Mouse (Mus musculus): ENCODE results near the gene Krtcap2. TPM values are rescaled to one million over a fixed set of nuclear protein-coding genes. Genes with fewer than 3 reads are reported as not detected.

The Krtcap2 gene
- polyA plus RNA-seq, 1 experiment from 2014 or later: 333 TPM

GRCm38 (mm10) chr3:89271760-89272159 is 26.0 kb downstream of the Krtcap2 start:
- no peak overlapping the region for H3K4me2 ChIP-seq
- no peak overlapping the region for H3K4me3 ChIP-seq (replicated peaks)
- H3K27ac ChIP-seq: no peak overlapping the region
- peaks cover 38% of the 10 kb centered on the region for H3K4me1 ChIP-seq (replicated peaks)
- no peaks in the 10 kb centered on the region for H3K9me3 ChIP-seq
- ATAC-seq (ENCODE audit: insufficient number of reproducible peaks, insufficient read depth, low FRiP score, low TSS enrichment, low read depth): no peak
- WGBS: 73% methylated on average over 6 of the region's 6 CpGs
- no peaks in the 10 kb centered on the region for H3K27me3 ChIP-seq
- no peak overlapping the region for H3K9ac ChIP-seq (replicated peaks)
- peaks cover 40% of the 10 kb centered on the region for H3K36me3 ChIP-seq

GRCm38 (mm10) chr3:89276061-89276460 is 30.3 kb downstream of the Krtcap2 start:
- 92% methylated on average over 13 of the region's 13 CpGs for WGBS
- no peak overlapping the region for H3K4me3 ChIP-seq (replicated peaks)
- H3K4me2 ChIP-seq: no peak overlapping the region

GRCm38 (mm10) chr3:89277281-89278021 is 31.7 kb downstream of the Krtcap2 start:
- Histone ChIP-seq H3K4me2 (peak overlapping the region; percentile 91), H3K4me1 (replicated peaks) (peaks cover 55% of the 10 kb centered on the region), H3K9ac (replicated peaks) (peak overlapping the region; percentile 72), H3K9me3 (no peaks in the 10 kb centered on the region), H3K27me3 (peaks cover 14% of the 10 kb centered on the region), H3K36me3 (peaks cover 27% of the 10 kb centered on the region), H3K27ac (peak overlapping the region; percentile 82), H3K4me3 (replicated peaks) (peak overlapping the region; percentile 59)
- no peak for ATAC-seq (ENCODE audit: insufficient number of reproducible peaks, insufficient read depth, low FRiP score, low TSS enrichment, low read depth)
- 30% methylated on average over 14 of the region's 14 CpGs for WGBS

More at GRCm38 (mm10) chr3:89276061-89276460, 30.3 kb downstream of the Krtcap2 start:
- ATAC-seq (ENCODE audit: insufficient number of reproducible peaks, insufficient read depth, low FRiP score, low TSS enrichment, low read depth): no peak
- no peak overlapping the region for H3K9ac ChIP-seq (replicated peaks)
- H3K9me3 ChIP-seq: no peaks in the 10 kb centered on the region
- H3K27ac ChIP-seq: no peak overlapping the region
- H3K27me3 ChIP-seq: peaks cover 10% of the 10 kb centered on the region; the same call in 1 of the 2 replicates
- peaks cover 40% of the 10 kb centered on the region for H3K36me3 ChIP-seq
- peaks cover 42% of the 10 kb centered on the region for H3K4me1 ChIP-seq (replicated peaks)

GRCm38 (mm10) chr3:89278107-89278506 is 32.3 kb downstream of the Krtcap2 start:
- Histone ChIP-seq H3K4me3 (replicated peaks) (peak overlapping the region; percentile 59), H3K4me2 (peak overlapping the region; percentile 91), H3K4me1 (replicated peaks) (peaks cover 55% of the 10 kb centered on the region), H3K36me3 (peaks cover 24% of the 10 kb centered on the region), H3K27ac (peak overlapping the region; percentile 82), H3K9me3 (no peaks in the 10 kb centered on the region), H3K9ac (replicated peaks) (peak overlapping the region; percentile 72), H3K27me3 (peaks cover 14% of the 10 kb centered on the region)
- ATAC-seq (ENCODE audit: insufficient number of reproducible peaks, insufficient read depth, low FRiP score, low TSS enrichment, low read depth): no peak
- WGBS: 46% methylated on average over 7 of the region's 7 CpGs

GRCm38 (mm10) chr3:89278643-89279042 is 32.9 kb downstream of the Krtcap2 start:
- ATAC-seq (ENCODE audit: insufficient number of reproducible peaks, insufficient read depth, low FRiP score, low TSS enrichment, low read depth): no peak
- H3K9me3 ChIP-seq: no peaks in the 10 kb centered on the region
- peak overlapping the region; percentile 82 for H3K27ac ChIP-seq
- 7% methylated on average over 8 of the region's 8 CpGs for WGBS
- H3K4me2 ChIP-seq: peak overlapping the region; percentile 91
- peak overlapping the region; percentile 59 for H3K4me3 ChIP-seq (replicated peaks)
- peaks cover 14% of the 10 kb centered on the region for H3K27me3 ChIP-seq
- H3K36me3 ChIP-seq: peaks cover 20% of the 10 kb centered on the region
- H3K4me1 ChIP-seq (replicated peaks): peaks cover 55% of the 10 kb centered on the region
- peak overlapping the region; percentile 72 for H3K9ac ChIP-seq (replicated peaks)

- Histone ChIP-seq H3K4me1 (replicated peaks) (peaks cover 55% of the 10 kb centered on the region), H3K27me3 (peaks cover 14% of the 10 kb centered on the region)
These were observed 33.6 kb downstream of the Krtcap2 start for GRCm38 (mm10) chr3:89279153-89279890.

GRCm38 (mm10) chr3:89280050-89280605 is 34.4 kb downstream of the Krtcap2 start:
- peaks cover 11% of the 10 kb centered on the region for H3K36me3 ChIP-seq
- peak overlapping the region; percentile 91 for H3K4me2 ChIP-seq
- no peaks in the 10 kb centered on the region for H3K9me3 ChIP-seq
- H3K27ac ChIP-seq: peak overlapping the region; percentile 82
- ATAC-seq (ENCODE audit: insufficient number of reproducible peaks, insufficient read depth, low FRiP score, low TSS enrichment, low read depth): no peak
- peaks cover 59% of the 10 kb centered on the region for H3K4me1 ChIP-seq (replicated peaks)
- peaks cover 18% of the 10 kb centered on the region for H3K27me3 ChIP-seq
- WGBS: under 1% methylated on average over 29 of the region's 29 CpGs
- H3K9ac ChIP-seq (replicated peaks): peak overlapping the region; percentile 72
- H3K4me3 ChIP-seq (replicated peaks): peak overlapping the region; percentile 59

More at GRCm38 (mm10) chr3:89279153-89279890, 33.6 kb downstream of the Krtcap2 start:
- Histone ChIP-seq H3K4me3 (replicated peaks) (peak overlapping the region; percentile 59), H3K9ac (replicated peaks) (peak overlapping the region; percentile 72), H3K36me3 (peaks cover 18% of the 10 kb centered on the region), H3K27ac (peak overlapping the region; percentile 82), H3K4me2 (peak overlapping the region; percentile 91), H3K9me3 (no peaks in the 10 kb centered on the region)
- WGBS: 1% methylated on average over 35 of the region's 35 CpGs
- ATAC-seq (ENCODE audit: insufficient number of reproducible peaks, insufficient read depth, low FRiP score, low TSS enrichment, low read depth): peak; percentile 72

- Histone ChIP-seq H3K4me2 (peak within 1 kb of the TSS; percentile 91), H3K9ac (replicated peaks) (peak within 1 kb of the TSS; percentile 72), H3K27me3 (peaks cover 18% of the 10 kb centered on the region), H3K4me3 (replicated peaks) (peak within 1 kb of the TSS; percentile 59), H3K4me1 (replicated peaks) (peaks cover 59% of the 10 kb centered on the region), H3K9me3 (no peaks in the 10 kb centered on the region), H3K36me3 (peaks cover 4% of the 10 kb centered on the region), H3K27ac (peak within 1 kb of the TSS; percentile 82)
- under 1% methylated on average over 52 of the region's 52 CpGs for WGBS
- peak; percentile 18; the same call in 1 of the 2 replicates for ATAC-seq (ENCODE audit: insufficient number of reproducible peaks, insufficient read depth, low FRiP score, low TSS enrichment, low read depth)
These were observed 35.1 kb downstream of the Krtcap2 start, which contains the start of gene Efna1 for GRCm38 (mm10) chr3:89280606-89281511. TSS of gene Efna1 (minus strand) at chr3:89281142.

GRCm38 (mm10) chr3:89281579-89282290 is 36.0 kb downstream of the Krtcap2 start:
- Histone ChIP-seq H3K4me2 (peak overlapping the region; percentile 91), H3K36me3 (no peaks in the 10 kb centered on the region), H3K27me3 (peaks cover 18% of the 10 kb centered on the region), H3K27ac (peak overlapping the region; percentile 82; the same call in 1 of the 2 replicates), H3K4me1 (replicated peaks) (peaks cover 57% of the 10 kb centered on the region), H3K4me3 (replicated peaks) (peak overlapping the region; percentile 59), H3K9ac (replicated peaks) (peak overlapping the region; percentile 35; the same call in 1 of the 2 replicates), H3K9me3 (no peaks in the 10 kb centered on the region)
- no peak for ATAC-seq (ENCODE audit: insufficient number of reproducible peaks, insufficient read depth, low FRiP score, low TSS enrichment, low read depth)
- WGBS: 10% methylated on average over 20 of the region's 20 CpGs

GRCm38 (mm10) chr3:89282291-89282643 is 36.5 kb downstream of the Krtcap2 start:
- Histone ChIP-seq H3K27me3 (peaks cover 18% of the 10 kb centered on the region), H3K9ac (replicated peaks) (no peak overlapping the region), H3K4me3 (replicated peaks) (no peak overlapping the region), H3K36me3 (no peaks in the 10 kb centered on the region), H3K27ac (no peak overlapping the region), H3K4me1 (replicated peaks) (peaks cover 57% of the 10 kb centered on the region), H3K9me3 (no peaks in the 10 kb centered on the region), H3K4me2 (no peak overlapping the region; the same call in 1 of the 2 replicates)
- 21% methylated on average over 4 of the region's 4 CpGs for WGBS
- no peak for ATAC-seq (ENCODE audit: insufficient number of reproducible peaks, insufficient read depth, low FRiP score, low TSS enrichment, low read depth)
